16 mouse cellular contexts compared by ENCODE assay signal in genomic region chr1:60137346-60137745, GRCm38 (mm10).
"Had no signal": no experiment of that assay in that cellular context is flagged by ENCODE, and none has a peak within 500 bp of the region (broad histone marks: within the 10 kb centered on the region; RNA-seq: fewer than 3 reads in every experiment).

No protein-coding gene starts in this region.

- H3K27me3 ChIP-seq: liver, embryonic 15.5 days; midbrain, embryonic 12.5 days; midbrain, embryonic 15.5 days; neural tube, embryonic 12.5 days; stomach, embryonic 15.5 days had no signal

- H3K9me3 ChIP-seq: liver, embryonic 15.5 days; midbrain, embryonic 10.5 days; midbrain, embryonic 12.5 days; midbrain, embryonic 15.5 days; neural tube, embryonic 12.5 days; stomach, embryonic 15.5 days had no signal

- H3K4me2 ChIP-seq: liver, embryonic 15.5 days; lung, embryonic 14.5 days; midbrain, embryonic 12.5 days; midbrain, embryonic 15.5 days; neural tube, embryonic 12.5 days; stomach, embryonic 15.5 days had no signal

- DNase-seq: liver, postnatal 0 days; lung, embryonic 14.5 days; lung, postnatal 10 days; lung, postnatal 36 days; right cerebral cortex, postnatal 14 days; thymus, adult 2 months; thymus, postnatal 25 days; thymus, postnatal 4 days had no signal

- H3K36me3 ChIP-seq: liver, embryonic 15.5 days; midbrain, embryonic 12.5 days; neural tube, embryonic 12.5 days; stomach, embryonic 15.5 days had no signal

- H3K27ac ChIP-seq: liver, embryonic 15.5 days; macrophage; midbrain, embryonic 10.5 days; midbrain, embryonic 12.5 days; midbrain, embryonic 15.5 days; neural tube, embryonic 12.5 days; stomach, embryonic 15.5 days; stomach, postnatal 0 days had no signal

- H3K9ac ChIP-seq: liver, embryonic 15.5 days; liver, postnatal 0 days; lung, embryonic 14.5 days; midbrain, embryonic 12.5 days; midbrain, embryonic 15.5 days; neural tube, embryonic 12.5 days; stomach, embryonic 15.5 days had no signal

- H3K4me1 ChIP-seq: liver, embryonic 15.5 days; midbrain, embryonic 10.5 days; midbrain, embryonic 12.5 days; midbrain, embryonic 15.5 days; neural tube, embryonic 12.5 days; stomach, embryonic 15.5 days had no signal

- ATAC-seq: liver, postnatal 0 days; midbrain, embryonic 15.5 days had no signal

- H3K4me3 ChIP-seq: liver, embryonic 15.5 days; midbrain, embryonic 10.5 days; midbrain, embryonic 12.5 days; midbrain, embryonic 15.5 days; neural tube, embryonic 12.5 days; stomach, embryonic 15.5 days had no signal
